Mouse (Mus musculus): ENCODE measurements at regions not wholly inside any gene's neighbourhood (a gene's known extent, or its start where the extent isn't known, plus 50 kb on each side); places are given as distances from the start of the nearest gene placed in this dataset.
A peak's percentile ranks its signal among the peaks of the same experiment; 100 is the strongest.
"Not testable (repeated sequence)": the region's sequence is repeated elsewhere in the genome, so short reads cannot be mapped to it uniquely, and the experiment has no call there.

DNA sequence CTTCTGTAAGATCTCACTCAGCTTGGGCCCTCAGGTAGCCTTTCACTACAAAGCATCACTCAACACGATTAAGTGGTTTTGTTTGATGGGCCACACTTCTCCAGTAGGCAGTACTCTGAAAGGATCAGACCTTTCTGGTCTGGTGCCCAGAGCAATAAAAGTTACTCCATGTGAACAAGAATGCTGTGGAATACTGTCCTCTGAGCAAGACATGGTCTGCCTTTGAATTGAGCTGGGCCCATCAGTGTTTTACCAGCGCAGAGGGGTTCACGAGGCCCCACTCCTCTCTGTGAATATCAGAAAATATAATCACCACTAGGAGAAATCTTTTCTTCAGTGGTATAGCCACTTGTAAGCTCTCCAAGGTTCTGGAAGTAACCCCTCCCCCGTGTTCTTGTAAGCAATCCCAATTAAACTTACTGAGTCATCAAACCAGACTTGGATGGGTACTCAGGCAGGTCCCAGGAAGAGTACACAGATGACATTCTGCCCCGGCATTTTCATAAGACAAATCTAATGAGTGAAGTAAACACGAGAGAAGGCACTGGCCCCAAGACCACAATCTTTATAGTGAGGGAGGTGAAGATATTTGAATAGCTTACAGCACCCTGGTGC, 292.0 kb downstream of the Gadd45g start:
- no peak for TF ChIP-seq POLR2A (IDR thresholded peaks at IDR 0.05; ENCODE audit: borderline replicate concordance, extremely low read depth, insufficient read depth, insufficient read length)
- 73% methylated on average over 6 of the region's 6 CpGs for WGBS
- DNase-seq (ENCODE audit: low spot score) (no peak), ATAC-seq (ENCODE audit: low FRiP score, low read depth) (no peak)
- no peak overlapping the region for H3K4me3 ChIP-seq (replicated peaks; ENCODE audit: low read length)
- H3K36me3 ChIP-seq (ENCODE audit: control insufficient read depth, insufficient read depth, low read length): no peaks in the 10 kb centered on the region
- H3K4me2 ChIP-seq (replicated peaks; ENCODE audit: low read depth, low read length, severe bottlenecking): no peak overlapping the region
- no peaks in the 10 kb centered on the region for H3K4me1 ChIP-seq (ENCODE audit: control insufficient read depth, insufficient read depth, low read length)
- no peaks in the 10 kb centered on the region for H3K27me3 ChIP-seq (ENCODE audit: control insufficient read depth, insufficient read depth, low read length)
- H3K9me3 ChIP-seq (ENCODE audit: control insufficient read depth, low read length): 0 out of 2 replicates have a peak, but pooled peaks cover 5% of the 10 kb centered on the region
- no peak overlapping the region for H3K27ac ChIP-seq (replicated peaks; ENCODE audit: low read depth, low read length)
- no peak overlapping the region for H3K9ac ChIP-seq (ENCODE audit: low read depth, low read length, severe bottlenecking)

DNA sequence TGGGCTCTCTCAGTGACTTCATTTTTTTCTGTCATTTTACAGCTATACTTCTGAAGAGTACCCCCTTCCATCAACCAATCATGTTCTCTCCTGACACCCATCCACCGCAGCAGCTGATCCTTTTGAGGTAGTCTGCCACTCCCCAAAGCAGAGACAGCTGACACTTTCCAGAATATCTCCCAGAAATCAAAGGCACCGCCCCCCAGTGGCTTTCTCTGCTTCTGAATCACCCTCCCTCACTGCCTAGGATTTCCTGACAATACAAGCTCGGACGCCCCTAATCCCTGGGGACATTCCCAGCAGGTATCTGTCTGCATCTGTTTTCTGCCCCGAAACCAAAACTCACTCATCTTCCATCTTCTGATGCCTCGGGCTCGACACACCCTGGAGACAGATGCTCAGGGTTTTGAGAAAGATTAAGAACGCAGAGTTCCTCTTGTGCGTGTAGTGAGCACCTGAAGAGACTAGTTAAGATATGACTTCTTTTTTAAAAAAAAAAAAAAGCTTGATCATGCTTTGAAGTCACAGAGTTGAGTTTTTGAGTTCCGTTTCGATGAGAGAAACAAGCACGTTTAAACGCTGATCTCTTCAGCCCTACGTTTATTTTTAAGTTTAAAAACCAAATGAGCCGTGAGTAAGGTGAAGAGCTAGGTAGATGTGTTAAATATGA, 292.8 kb downstream of the Gadd45g start:
- Histone ChIP-seq H3K27ac (replicated peaks; ENCODE audit: low read depth, low read length) (no peak overlapping the region), H3K27me3 (ENCODE audit: control insufficient read depth, insufficient read depth, low read length) (no peaks in the 10 kb centered on the region), H3K36me3 (ENCODE audit: control insufficient read depth, insufficient read depth, low read length) (no peaks in the 10 kb centered on the region), H3K9me3 (ENCODE audit: control insufficient read depth, low read length) (0 out of 2 replicates have a peak, but pooled peaks cover 5% of the 10 kb centered on the region), H3K9ac (ENCODE audit: low read depth, low read length, severe bottlenecking) (no peak overlapping the region), H3K4me1 (ENCODE audit: control insufficient read depth, insufficient read depth, low read length) (no peaks in the 10 kb centered on the region), H3K4me2 (replicated peaks; ENCODE audit: low read depth, low read length, severe bottlenecking) (no peak overlapping the region), H3K4me3 (replicated peaks; ENCODE audit: low read length) (no peak overlapping the region)
- peak; percentile 47 for DNase-seq (ENCODE audit: low spot score)
- 36% methylated on average over 15 of the region's 15 CpGs for WGBS
- no peak for TF ChIP-seq POLR2A (IDR thresholded peaks at IDR 0.05; ENCODE audit: borderline replicate concordance, extremely low read depth, insufficient read depth, insufficient read length)
- ATAC-seq (ENCODE audit: low FRiP score, low read depth): no peak

DNA sequence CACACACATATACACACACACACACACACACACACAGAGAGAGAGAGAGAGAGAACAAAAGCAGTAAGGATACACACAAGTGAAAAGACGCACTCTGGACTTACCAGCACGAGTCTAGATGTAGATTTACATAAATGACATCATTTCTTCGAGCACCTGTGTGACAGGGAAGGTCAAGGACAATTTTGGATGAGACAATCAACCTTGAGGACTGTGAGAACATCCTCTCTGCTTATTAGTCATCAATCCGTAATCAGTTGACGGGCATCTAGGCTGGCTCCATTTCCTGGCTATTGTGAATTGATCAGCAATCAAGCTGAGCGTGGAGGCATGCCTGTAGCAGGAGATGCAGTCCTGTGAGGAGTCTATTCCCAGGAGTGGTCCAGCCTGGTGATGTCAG, 293.7 kb downstream of the Gadd45g start:
- no peaks in the 10 kb centered on the region for H3K27me3 ChIP-seq (ENCODE audit: control insufficient read depth, insufficient read depth, low read length)
- no peak overlapping the region for H3K4me2 ChIP-seq (replicated peaks; ENCODE audit: low read depth, low read length, severe bottlenecking)
- 78% methylated on average over 6 of the region's 6 CpGs for WGBS
- no peak overlapping the region for H3K9ac ChIP-seq (ENCODE audit: low read depth, low read length, severe bottlenecking)
- no peak overlapping the region for H3K4me3 ChIP-seq (replicated peaks; ENCODE audit: low read length)
- no peaks in the 10 kb centered on the region for H3K4me1 ChIP-seq (ENCODE audit: control insufficient read depth, insufficient read depth, low read length)
- no peak for ATAC-seq (ENCODE audit: low FRiP score, low read depth)
- H3K27ac ChIP-seq (replicated peaks; ENCODE audit: low read depth, low read length): no peak overlapping the region
- DNase-seq (ENCODE audit: low spot score): no peak
- H3K9me3 ChIP-seq (ENCODE audit: control insufficient read depth, low read length): 0 out of 2 replicates have a peak, but pooled peaks cover 9% of the 10 kb centered on the region
- no peak for TF ChIP-seq POLR2A (IDR thresholded peaks at IDR 0.05; ENCODE audit: borderline replicate concordance, extremely low read depth, insufficient read depth, insufficient read length)
- no peaks in the 10 kb centered on the region for H3K36me3 ChIP-seq (ENCODE audit: control insufficient read depth, insufficient read depth, low read length)

DNA sequence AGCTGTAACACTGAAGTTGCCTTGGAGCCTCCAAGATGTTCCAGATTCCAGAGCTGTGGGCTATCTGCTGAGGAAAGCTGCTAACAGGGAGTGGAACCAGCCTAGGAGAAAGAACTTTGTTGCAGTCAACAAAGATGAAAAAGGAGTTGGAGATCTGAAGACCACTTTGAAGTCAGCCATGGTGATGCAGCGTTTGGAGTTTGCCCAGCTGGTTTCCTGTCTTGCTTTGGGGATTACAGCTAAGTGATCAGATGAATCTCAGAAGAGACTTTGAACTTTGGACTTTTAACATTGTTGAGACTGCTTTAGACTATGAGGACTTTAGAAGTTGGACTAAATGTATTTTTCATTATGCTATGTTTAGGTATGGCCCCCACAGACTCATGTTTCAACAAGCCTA, 297.6 kb downstream of the Gadd45g start:
- H3K27ac ChIP-seq (replicated peaks; ENCODE audit: low read depth, low read length); DNase-seq (ENCODE audit: low spot score); H3K36me3 ChIP-seq (ENCODE audit: control insufficient read depth, insufficient read depth, low read length); H3K9ac ChIP-seq (ENCODE audit: low read depth, low read length, severe bottlenecking); H3K4me2 ChIP-seq (replicated peaks; ENCODE audit: low read depth, low read length, severe bottlenecking); ATAC-seq (ENCODE audit: low FRiP score, low read depth); H3K9me3 ChIP-seq (ENCODE audit: control insufficient read depth, low read length); H3K4me1 ChIP-seq (ENCODE audit: control insufficient read depth, insufficient read depth, low read length); H3K27me3 ChIP-seq (ENCODE audit: control insufficient read depth, insufficient read depth, low read length); H3K4me3 ChIP-seq (replicated peaks; ENCODE audit: low read length): not testable (repeated sequence)
- WGBS: 56% methylated on average over 1 of the region's 1 CpGs

DNA sequence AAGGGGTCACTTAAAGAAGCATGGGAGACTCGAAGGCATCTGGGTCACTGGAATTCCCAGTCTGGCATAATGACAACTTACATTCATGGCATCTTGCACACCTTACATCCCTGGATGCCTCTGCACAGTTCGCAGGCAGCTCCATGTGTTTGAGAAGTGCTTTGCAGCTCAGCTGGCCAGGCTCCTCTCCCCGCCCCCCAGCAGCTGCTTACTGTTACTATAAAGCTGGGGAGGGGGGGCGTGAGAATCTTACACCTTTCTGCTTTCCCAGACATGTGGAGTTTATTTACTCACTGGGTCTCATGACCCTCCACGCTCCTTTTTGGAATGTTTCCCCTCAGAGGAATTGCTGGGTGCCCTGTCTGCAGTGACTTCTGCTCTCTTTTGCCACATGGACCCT, 299.4 kb downstream of the Gadd45g start:
- ATAC-seq (ENCODE audit: low FRiP score, low read depth) (no peak), DNase-seq (ENCODE audit: low spot score) (no peak)
- H3K4me1 ChIP-seq (ENCODE audit: control insufficient read depth, insufficient read depth, low read length): no peaks in the 10 kb centered on the region
- WGBS: 33% methylated on average over 5 of the region's 5 CpGs
- H3K9ac ChIP-seq (ENCODE audit: low read depth, low read length, severe bottlenecking): no peak overlapping the region
- no peaks in the 10 kb centered on the region for H3K36me3 ChIP-seq (ENCODE audit: control insufficient read depth, insufficient read depth, low read length)
- no peaks in the 10 kb centered on the region for H3K27me3 ChIP-seq (ENCODE audit: control insufficient read depth, insufficient read depth, low read length)
- H3K27ac ChIP-seq (replicated peaks; ENCODE audit: low read depth, low read length): no peak overlapping the region
- no peak overlapping the region for H3K4me2 ChIP-seq (replicated peaks; ENCODE audit: low read depth, low read length, severe bottlenecking)
- 0 out of 2 replicates have a peak, but pooled peaks cover 9% of the 10 kb centered on the region for H3K9me3 ChIP-seq (ENCODE audit: control insufficient read depth, low read length)
- no peak for TF ChIP-seq POLR2A (IDR thresholded peaks at IDR 0.05; ENCODE audit: borderline replicate concordance, extremely low read depth, insufficient read depth, insufficient read length)
- H3K4me3 ChIP-seq (replicated peaks; ENCODE audit: low read length): no peak overlapping the region

Measured in limb, embryonic 14.5 days (tissue).